Mouse (Mus musculus): ENCODE measurements at regions not wholly inside any gene's neighbourhood (a gene's known extent, or its start where the extent isn't known, plus 50 kb on each side); places are given as distances from the start of the nearest gene placed in this dataset.

DNA sequence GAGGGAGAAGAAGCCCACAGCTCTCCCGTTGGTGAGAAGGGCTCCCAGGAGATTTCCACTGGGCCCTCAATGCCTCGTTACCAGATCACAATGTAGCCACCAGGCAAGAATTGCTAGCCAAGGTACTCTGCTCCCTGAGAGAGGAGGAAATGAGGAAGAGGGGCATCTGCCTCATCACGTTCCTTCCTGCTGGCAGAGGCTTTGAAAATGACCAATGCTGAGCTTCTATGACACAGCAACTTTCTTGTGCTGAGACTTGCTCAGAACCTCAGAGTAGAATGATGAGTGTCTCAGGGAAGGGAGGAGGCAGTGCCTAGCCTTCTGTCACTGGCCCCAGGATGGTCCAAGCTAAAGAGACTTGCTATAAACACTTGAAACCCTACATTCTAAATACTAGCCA lies 78.7 kb upstream of the Hsd17b12 start:
- no peak for TF ChIP-seq CTCF (IDR thresholded peaks at IDR 0.05; ENCODE audit: borderline replicate concordance, insufficient read depth, low read depth, low read length)
- no peak for TF ChIP-seq POLR2A (IDR thresholded peaks at IDR 0.05; ENCODE audit: borderline replicate concordance, insufficient read depth, low read length)
